Mouse (Mus musculus) embryonic facial prominence, embryonic 15.5 days (tissue): ENCODE measurements around the gene Stx11. TPM values are rescaled to one million over a fixed set of nuclear protein-coding genes. Genes with fewer than 3 reads are reported as not detected.

Source experiments
- ATAC-seq: fragments of 200-750 bp; cut with Nextera tagmentation; 2 replicates; pipeline ENCODE4 v1.8.0; 2017; ENCODE audit warnings: low read depth, moderate TSS enrichment; ENCODE audit not compliant: insufficient number of reproducible peaks, low FRiP score, low TSS enrichment
- H3K27ac ChIP-seq: fragments of 300-500 bp; sonication (generic); replicated peaks from 2 replicates; pipeline ENCODE4 v1.5.1; 2015; ENCODE audit warnings: mild to moderate bottlenecking, inconsistent platforms
- H3K27me3 ChIP-seq: fragments of 300-500 bp; sonication (generic); 2 replicates; pipeline ENCODE4 v1.6.1; 2015; ENCODE audit warnings: inconsistent platforms
- H3K36me3 ChIP-seq: fragments of 300-500 bp; sonication (generic); 2 replicates; pipeline ENCODE4 v1.6.1; 2015; ENCODE audit warnings: mild to moderate bottlenecking, inconsistent platforms
- H3K4me1 ChIP-seq: fragments of 300-500 bp; sonication (generic); 2 replicates; pipeline ENCODE4 v1.6.1; 2015; ENCODE audit warnings: inconsistent platforms
- H3K4me2 ChIP-seq: fragments of 300-500 bp; sonication (generic); replicated peaks from 2 replicates; pipeline ENCODE4 v1.6.1; 2015; ENCODE audit warnings: mild to moderate bottlenecking, inconsistent platforms
- H3K4me3 ChIP-seq: fragments of 300-500 bp; sonication (generic); replicated peaks from 2 replicates; pipeline ENCODE4 v1.5.1; 2015; ENCODE audit warnings: mild to moderate bottlenecking, inconsistent platforms
- H3K9ac ChIP-seq: fragments of 300-500 bp; sonication (generic); 2 replicates; pipeline ENCODE4 v1.6.1; 2015; ENCODE audit warnings: inconsistent platforms
- H3K9me3 ChIP-seq: fragments of 300-500 bp; sonication (generic); replicated peaks from 2 replicates; pipeline ENCODE4 v1.6.1; 2016; ENCODE audit warnings: inconsistent platforms
- WGBS: fragments of 180-500 bp; shearing (Covaris S2); methylation state at CpG from one replicate; pipeline ENCODE4 v1.1.7; 2015; 5-methylcytosine and 5-hydroxymethylcytosine counted together
- polyA plus RNA-seq: library from polyadenylated mRNA; unstranded; fragments of >200 nt; fragmentation: Nextera tagmentation; extraction: Ambion mirVana; gene quantifications from 2 replicates; pipeline ENCODE4 v1.2.1, GENCODE M21; 2015

Stx11 gene
- polyA plus RNA-seq, 1 experiment from 2014 or later = 6.8 TPM

GRCm38 (mm10) chr10:12929149-12929856 is 34.8 kb downstream of the Stx11 start:
- 75% methylated on average over 7 of the region's 7 CpGs for WGBS
- H3K4me1 ChIP-seq = peaks cover 8% of the 10 kb centered on the region
- no peak overlapping the region for H3K9ac ChIP-seq

GRCm38 (mm10) chr10:12928193-12928592 is 35.9 kb downstream of the Stx11 start:
- H3K27ac ChIP-seq = no peak overlapping the region
- WGBS = 79% methylated on average over 6 of the region's 6 CpGs

More at GRCm38 (mm10) chr10:12929149-12929856, 34.8 kb downstream of the Stx11 start:
- Histone ChIP-seq H3K4me2 (no peak overlapping the region), H3K27ac (no peak overlapping the region), H3K4me3 (no peak overlapping the region), H3K9me3 (no peaks in the 10 kb centered on the region), H3K36me3 (no peaks in the 10 kb centered on the region), H3K27me3 (no peaks in the 10 kb centered on the region)
- no peak for ATAC-seq

GRCm38 (mm10) chr10:12922574-12923353 is 41.3 kb downstream of the Stx11 start:
- no peaks in the 10 kb centered on the region for H3K27me3 ChIP-seq
- no peaks in the 10 kb centered on the region for H3K9me3 ChIP-seq
- under 1% methylated on average over 55 of the region's 55 CpGs for WGBS
- peaks cover 7% of the 10 kb centered on the region for H3K4me1 ChIP-seq
- no peaks in the 10 kb centered on the region for H3K36me3 ChIP-seq
- peak overlapping the region; percentile 60 for H3K4me2 ChIP-seq
- H3K27ac ChIP-seq = peak overlapping the region; percentile 95
- ATAC-seq = peak; percentile 93
- peak overlapping the region; percentile 62 for H3K9ac ChIP-seq
- H3K4me3 ChIP-seq = peak overlapping the region; percentile 73

More at GRCm38 (mm10) chr10:12928193-12928592, 35.9 kb downstream of the Stx11 start:
- Histone ChIP-seq H3K4me1 (peaks cover 14% of the 10 kb centered on the region), H3K4me2 (no peak overlapping the region), H3K36me3 (no peaks in the 10 kb centered on the region), H3K4me3 (no peak overlapping the region), H3K9me3 (no peaks in the 10 kb centered on the region), H3K9ac (no peak overlapping the region), H3K27me3 (no peaks in the 10 kb centered on the region)
- no peak for ATAC-seq

GRCm38 (mm10) chr10:12922077-12922573 is 42.0 kb downstream of the Stx11 start:
- Histone ChIP-seq H3K9ac (peak overlapping the region; percentile 62; the same call in 1 of the 2 replicates), H3K36me3 (no peaks in the 10 kb centered on the region), H3K27me3 (no peaks in the 10 kb centered on the region), H3K4me2 (peak overlapping the region; percentile 60), H3K27ac (peak overlapping the region; percentile 95), H3K4me3 (peak overlapping the region; percentile 73), H3K4me1 (peaks cover 7% of the 10 kb centered on the region), H3K9me3 (no peaks in the 10 kb centered on the region)
- ATAC-seq = 0 out of 2 replicates have a peak, but pooled peaks have one; percentile 27
- WGBS = 1% methylated on average over 13 of the region's 13 CpGs

- Histone ChIP-seq H3K4me2 (peak overlapping the region; percentile 60; the same call in 1 of the 2 replicates), H3K4me1 (peaks cover 7% of the 10 kb centered on the region), H3K9me3 (no peaks in the 10 kb centered on the region), H3K27me3 (no peaks in the 10 kb centered on the region), H3K4me3 (peak overlapping the region; percentile 73), H3K36me3 (no peaks in the 10 kb centered on the region), H3K27ac (0 out of 2 replicates have a peak overlapping the region, but pooled peaks have one; percentile 95), H3K9ac (no peak overlapping the region)
- 36% methylated on average over 11 of the region's 11 CpGs for WGBS
- no peak for ATAC-seq
Measured at GRCm38 (mm10) chr10:12921551-12922040, 42.5 kb downstream of the Stx11 start.

GRCm38 (mm10) chr10:12919287-12919686 is 44.8 kb downstream of the Stx11 start:
- 42% methylated on average over 5 of the region's 5 CpGs for WGBS
- no peak overlapping the region for H3K4me3 ChIP-seq
- H3K27me3 ChIP-seq = no peaks in the 10 kb centered on the region
- H3K4me2 ChIP-seq = no peak overlapping the region
- H3K9me3 ChIP-seq = no peaks in the 10 kb centered on the region
- no peaks in the 10 kb centered on the region for H3K36me3 ChIP-seq
- H3K27ac ChIP-seq = no peak overlapping the region
- no peak overlapping the region for H3K9ac ChIP-seq
- H3K4me1 ChIP-seq = peaks cover 7% of the 10 kb centered on the region
- ATAC-seq = no peak

DNA sequence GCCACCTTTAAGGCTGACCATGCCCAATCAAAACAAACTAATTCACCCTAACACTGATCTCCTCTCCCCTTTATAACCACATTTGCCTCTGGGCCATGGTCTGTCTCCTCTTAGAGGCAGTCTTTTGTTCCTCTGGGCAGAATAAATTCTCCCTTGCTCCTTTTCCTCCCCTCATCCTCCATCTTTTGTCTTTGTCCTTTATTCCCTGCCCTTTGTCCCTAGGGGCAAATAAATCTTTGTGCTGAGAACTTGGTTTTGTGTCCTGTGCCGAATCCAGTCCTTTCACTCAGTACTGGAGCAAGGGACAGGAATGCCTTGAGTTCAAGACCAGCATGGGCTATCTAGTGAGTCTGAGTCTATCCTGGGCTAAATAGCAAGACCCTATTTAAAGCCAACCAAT is 46.5 kb downstream of the Stx11 start:
- Histone ChIP-seq H3K4me2 (no peak overlapping the region), H3K4me1 (no peaks in the 10 kb centered on the region), H3K9ac (no peak overlapping the region), H3K27ac (no peak overlapping the region), H3K4me3 (no peak overlapping the region), H3K36me3 (no peaks in the 10 kb centered on the region), H3K9me3 (no peaks in the 10 kb centered on the region), H3K27me3 (no peaks in the 10 kb centered on the region)
- no peak for ATAC-seq
- WGBS = 42% methylated on average over 1 of the region's 1 CpGs

DNA sequence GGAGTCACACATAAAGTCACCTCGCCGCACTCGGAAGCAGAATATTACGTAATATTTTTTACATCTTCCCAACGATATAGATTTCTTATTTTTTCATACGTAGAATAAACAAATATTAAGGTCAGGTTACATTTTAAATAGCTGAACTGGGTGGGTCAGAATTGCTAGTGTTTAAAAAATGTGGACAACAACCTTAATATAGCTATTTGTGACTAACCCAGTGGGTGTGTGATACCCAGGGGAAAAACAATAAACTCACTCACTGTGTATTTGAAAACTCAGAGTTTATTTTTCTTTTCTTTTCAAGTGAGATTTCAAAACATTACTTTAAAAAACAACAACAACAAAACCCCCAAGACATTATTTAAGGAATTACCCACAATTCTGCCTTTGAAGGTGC is 47.7 kb downstream of the Stx11 start:
- no peak overlapping the region for H3K4me3 ChIP-seq
- no peak overlapping the region for H3K27ac ChIP-seq
- no peaks in the 10 kb centered on the region for H3K9me3 ChIP-seq
- no peak overlapping the region for H3K9ac ChIP-seq
- ATAC-seq = no peak
- no peak overlapping the region for H3K4me2 ChIP-seq
- H3K36me3 ChIP-seq = no peaks in the 10 kb centered on the region
- no peaks in the 10 kb centered on the region for H3K27me3 ChIP-seq
- 79% methylated on average over 6 of the region's 6 CpGs for WGBS
- 0 out of 2 replicates have a peak, but pooled peaks cover 8% of the 10 kb centered on the region for H3K4me1 ChIP-seq

- H3K4me2 ChIP-seq = no peak overlapping the region
- H3K4me3 ChIP-seq = no peak overlapping the region
- ATAC-seq = no peak
- H3K9me3 ChIP-seq = no peaks in the 10 kb centered on the region
- H3K9ac ChIP-seq = no peak overlapping the region
- H3K27me3 ChIP-seq = no peaks in the 10 kb centered on the region
- H3K36me3 ChIP-seq = no peaks in the 10 kb centered on the region
- no peak overlapping the region for H3K27ac ChIP-seq
- 46% methylated on average over 7 of the region's 7 CpGs for WGBS
- 0 out of 2 replicates have a peak, but pooled peaks cover 9% of the 10 kb centered on the region for H3K4me1 ChIP-seq
Measured at GRCm38 (mm10) chr10:12915826-12916225, 48.3 kb downstream of the Stx11 start.

DNA sequence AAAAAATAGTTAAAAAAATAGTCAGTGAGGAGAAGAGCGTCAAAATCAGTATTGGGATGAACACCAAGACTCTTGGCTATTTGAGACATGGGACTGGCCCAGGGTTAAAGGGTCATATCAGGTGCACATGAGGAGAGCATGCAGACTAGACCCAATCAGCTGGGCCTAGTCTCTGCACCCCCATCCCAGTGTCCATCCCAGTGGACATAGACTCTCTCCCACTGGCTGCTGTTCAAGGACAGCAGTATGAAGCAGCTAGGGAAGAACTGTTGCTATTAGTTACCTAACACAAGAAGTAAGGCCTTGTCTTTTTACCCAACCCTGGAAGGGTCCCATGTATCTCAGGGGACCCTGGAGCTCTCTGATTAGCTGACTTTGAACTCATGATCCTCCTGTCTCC is 49.9 kb downstream of the Stx11 start:
- H3K4me2 ChIP-seq = no peak overlapping the region
- H3K9ac ChIP-seq = no peak overlapping the region
- H3K4me3 ChIP-seq = no peak overlapping the region
- no peaks in the 10 kb centered on the region for H3K9me3 ChIP-seq
- no peaks in the 10 kb centered on the region for H3K36me3 ChIP-seq
- 95% methylated on average over 1 of the region's 1 CpGs for WGBS
- no peak overlapping the region for H3K27ac ChIP-seq
- 0 out of 2 replicates have a peak, but pooled peaks cover 9% of the 10 kb centered on the region for H3K4me1 ChIP-seq
- no peak for ATAC-seq
- no peaks in the 10 kb centered on the region for H3K27me3 ChIP-seq

DNA sequence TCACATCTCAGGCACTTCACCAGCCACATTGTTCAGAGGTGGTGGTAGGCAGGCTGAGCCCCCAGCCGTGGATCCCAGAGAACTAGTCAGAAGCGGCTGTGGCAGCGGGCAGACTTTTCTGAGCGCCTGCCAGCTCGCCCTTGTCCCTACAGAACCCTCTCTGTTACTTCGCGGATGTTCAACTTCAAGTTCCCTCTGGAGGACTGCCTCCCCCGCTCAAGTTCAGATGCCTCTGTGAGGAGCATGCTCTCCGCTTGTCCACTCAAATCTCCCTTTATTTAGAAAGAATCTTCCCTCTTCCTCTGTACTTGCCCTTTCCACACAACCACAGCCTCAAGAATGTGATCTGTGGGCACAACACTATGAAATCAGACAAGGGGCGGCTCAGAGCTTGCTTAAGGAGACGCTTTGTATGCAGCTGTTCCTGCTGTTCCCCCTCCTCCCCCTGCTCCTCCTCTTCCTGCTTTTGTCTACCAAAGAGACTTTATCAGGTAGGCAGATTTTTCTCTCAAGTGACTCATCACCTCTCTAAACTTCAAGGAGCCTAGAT is 52.0 kb downstream of the Stx11 start:
- peak overlapping the region; percentile 36 for H3K4me2 ChIP-seq
- ATAC-seq = peak; percentile 64
- H3K4me3 ChIP-seq = no peak overlapping the region
- 38% methylated on average over 11 of the region's 11 CpGs for WGBS
- no peaks in the 10 kb centered on the region for H3K36me3 ChIP-seq
- peak overlapping the region; percentile 83 for H3K27ac ChIP-seq
- no peaks in the 10 kb centered on the region for H3K9me3 ChIP-seq
- H3K9ac ChIP-seq = no peak overlapping the region
- H3K4me1 ChIP-seq = 0 out of 2 replicates have a peak, but pooled peaks cover 9% of the 10 kb centered on the region
- no peaks in the 10 kb centered on the region for H3K27me3 ChIP-seq
